Mouse (Mus musculus) T-cell, adult 2 months (primary cell): ENCODE results near the gene Cyp26c1.

Experiments used
- DNase-seq: peaks from one replicate; pipeline ENCODE4 v3.0.0; 2022; ENCODE audit warnings: low spot score

Cyp26c1 gene

GRCm38 (mm10) chr19:37685281-37685680, at the start of gene Cyp26c1:
Gene Cyp26c1, plus strand, starts transcription at chr19:37685581.
- DNase-seq = no peak

DNA sequence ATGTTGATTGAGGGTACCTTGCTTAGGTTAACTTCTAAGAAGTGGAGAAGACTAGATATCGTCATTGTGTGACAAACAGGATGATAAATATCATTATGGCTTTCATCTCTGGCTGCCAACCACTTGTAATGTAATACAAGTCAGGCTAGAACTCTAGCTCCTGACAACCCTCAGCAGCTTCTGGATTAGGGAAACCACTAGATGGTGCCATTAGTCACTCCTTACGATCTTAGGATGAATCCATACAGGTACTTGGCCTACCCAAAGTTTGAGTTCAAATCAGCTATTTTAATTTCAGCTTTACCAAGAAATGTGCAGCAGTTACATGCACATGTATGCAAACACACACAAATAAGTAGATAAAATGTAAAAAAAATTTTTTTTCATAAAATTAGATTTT, 37.4 kb upstream of the Cyp26c1 start:
- no peak for DNase-seq

DNA sequence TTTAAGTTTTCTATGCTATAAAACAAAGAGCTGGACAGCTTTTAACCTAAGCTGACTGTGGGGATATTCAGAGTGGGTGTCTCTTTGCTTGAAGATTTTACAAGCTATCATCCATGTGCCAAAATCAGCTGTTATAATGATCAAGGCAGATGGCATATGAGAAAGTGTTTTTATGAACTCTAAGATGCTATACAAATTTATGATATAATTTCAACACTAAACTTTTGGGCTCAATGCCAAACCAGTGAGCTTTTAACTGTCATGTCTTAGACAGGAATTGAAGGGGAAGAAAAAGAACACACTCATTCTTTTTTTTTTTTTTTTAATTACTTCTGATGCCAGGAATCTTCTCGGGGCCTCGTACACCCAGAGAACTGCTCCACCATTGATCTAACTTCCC, 34.9 kb upstream of the Cyp26c1 start:
- no peak for DNase-seq

GRCm38 (mm10) chr19:37654012-37654411, 31.4 kb upstream of the Cyp26c1 start:
- no peak for DNase-seq

DNA sequence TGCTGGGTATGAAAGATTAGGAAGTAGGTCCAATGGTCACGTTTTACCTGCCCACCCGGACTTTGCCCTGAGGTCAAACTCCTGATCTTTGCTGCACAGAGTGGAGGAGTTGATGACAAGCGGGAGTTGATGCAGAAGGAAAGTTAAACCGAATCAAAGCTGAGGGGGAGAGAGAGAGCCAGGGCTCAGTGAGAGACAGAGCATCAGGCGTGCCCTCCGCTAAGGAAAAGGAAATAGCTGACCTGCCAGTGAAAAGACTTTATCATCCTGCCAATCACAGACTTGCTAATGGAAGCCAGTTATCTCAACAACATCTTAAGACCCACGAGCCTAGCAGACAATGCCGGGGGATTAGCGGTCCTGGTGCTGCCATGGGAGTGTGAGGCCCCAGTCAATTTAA, 28.9 kb upstream of the Cyp26c1 start:
- no peak for DNase-seq

DNA sequence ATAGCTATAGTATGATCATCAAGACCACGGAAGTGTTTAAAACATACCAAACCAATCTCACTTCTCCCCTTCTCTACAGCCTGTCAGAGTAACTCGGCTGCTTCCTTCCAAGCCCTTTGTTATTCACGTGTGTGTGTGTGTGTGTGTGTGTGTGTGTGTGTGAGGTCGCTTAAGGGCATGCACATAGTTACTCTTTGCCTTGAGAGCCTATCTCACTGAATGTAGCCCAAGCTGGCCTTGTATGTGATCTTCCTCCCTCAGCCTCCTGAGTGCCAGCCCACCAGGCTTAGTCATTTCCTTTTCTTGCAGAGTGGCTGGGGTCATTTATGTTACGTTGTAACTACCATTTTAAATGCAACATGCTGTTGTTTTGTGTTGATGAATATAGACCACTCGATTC, 20.1 kb upstream of the Cyp26c1 start:
- no peak for DNase-seq

DNA sequence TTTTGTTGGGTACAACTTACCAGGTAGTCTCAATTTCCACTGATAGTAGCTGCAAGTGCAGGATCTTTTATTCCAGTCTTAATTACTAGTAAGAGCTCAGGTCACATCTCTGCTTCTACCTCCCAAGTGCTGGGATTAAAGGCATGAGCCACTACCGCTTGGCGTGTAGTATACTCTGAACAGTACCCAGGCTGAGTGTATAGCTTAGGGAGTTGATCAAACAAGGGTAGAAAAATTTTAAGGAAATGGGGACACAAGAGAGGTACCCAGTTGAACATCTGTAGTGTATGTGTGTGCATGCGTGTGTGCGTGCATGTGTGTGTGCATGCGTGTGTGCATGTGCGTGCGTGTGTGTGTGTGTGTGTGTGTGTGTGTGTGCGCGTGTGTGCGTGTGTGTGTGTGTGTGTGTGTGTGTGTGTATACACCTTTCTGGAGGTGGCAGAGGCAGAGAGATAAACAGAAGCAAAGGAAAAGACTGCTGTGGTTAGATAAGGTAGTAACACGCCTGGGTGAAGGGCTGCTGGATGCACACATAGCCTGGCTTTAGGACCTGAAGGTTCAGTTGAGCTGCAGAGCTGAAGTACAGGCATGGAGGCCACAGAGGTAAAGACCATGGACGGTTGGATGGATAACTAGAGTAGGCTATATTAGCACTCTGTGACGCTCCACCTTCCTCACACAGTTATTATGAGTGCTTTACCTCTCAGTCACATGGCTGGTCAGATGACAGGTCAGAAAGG, 17.4 kb upstream of the Cyp26c1 start:
- no peak for DNase-seq

GRCm38 (mm10) chr19:37668657-37669056, 16.7 kb upstream of the Cyp26c1 start:
- DNase-seq = no peak

GRCm38 (mm10) chr19:37669486-37669885, 15.9 kb upstream of the Cyp26c1 start:
- DNase-seq = no peak

DNA sequence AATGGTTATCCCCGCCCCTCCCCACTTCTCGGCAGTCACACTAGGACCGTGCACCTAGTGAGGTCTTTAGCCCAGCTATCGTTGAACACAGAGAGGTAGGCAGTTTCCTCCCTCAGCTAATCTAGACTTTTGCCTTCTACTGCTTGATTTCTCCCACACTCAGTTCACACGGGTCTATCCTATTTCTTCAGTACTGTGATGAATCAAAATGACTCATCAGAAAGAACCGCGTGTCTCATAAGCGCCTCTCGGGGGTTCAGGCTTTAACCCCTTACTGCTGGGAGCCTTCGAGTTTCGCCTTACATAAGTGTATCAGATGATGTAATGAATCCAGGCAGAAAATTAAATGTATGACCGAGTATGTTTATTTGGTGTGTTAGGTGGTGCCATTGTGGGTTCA, 12.0 kb upstream of the Cyp26c1 start:
- DNase-seq = no peak

GRCm38 (mm10) chr19:37686347-37686746, 966 bp downstream of the Cyp26c1 start:
- DNase-seq = no peak

GRCm38 (mm10) chr19:37686941-37687850, 1.8 kb downstream of the Cyp26c1 start:
- no peak for DNase-seq

- DNase-seq = no peak
Measured at GRCm38 (mm10) chr19:37689478-37689877, 4.1 kb downstream of the Cyp26c1 start.

GRCm38 (mm10) chr19:37690716-37691115, 5.3 kb downstream of the Cyp26c1 start:
- no peak for DNase-seq

DNA sequence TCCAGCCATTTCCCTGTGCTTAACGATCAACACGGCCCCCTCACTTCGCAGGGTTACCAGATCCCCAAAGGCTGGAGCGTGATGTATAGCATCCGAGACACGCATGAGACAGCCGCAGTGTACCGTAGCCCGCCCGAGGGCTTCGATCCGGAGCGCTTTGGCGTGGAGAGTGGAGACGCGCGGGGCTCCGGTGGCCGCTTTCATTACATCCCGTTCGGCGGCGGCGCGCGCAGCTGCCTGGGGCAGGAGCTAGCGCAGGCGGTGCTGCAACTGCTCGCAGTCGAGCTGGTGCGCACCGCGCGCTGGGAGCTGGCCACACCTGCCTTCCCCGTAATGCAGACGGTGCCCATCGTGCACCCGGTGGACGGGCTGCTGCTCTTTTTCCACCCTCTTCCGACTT, 7.5 kb downstream of the Cyp26c1 start:
- DNase-seq = no peak

- DNase-seq = no peak
Measured at GRCm38 (mm10) chr19:37695146-37695545, 9.8 kb downstream of the Cyp26c1 start.

GRCm38 (mm10) chr19:37695762-37696602, 10.6 kb downstream of the Cyp26c1 start:
- DNase-seq = no peak

DNA sequence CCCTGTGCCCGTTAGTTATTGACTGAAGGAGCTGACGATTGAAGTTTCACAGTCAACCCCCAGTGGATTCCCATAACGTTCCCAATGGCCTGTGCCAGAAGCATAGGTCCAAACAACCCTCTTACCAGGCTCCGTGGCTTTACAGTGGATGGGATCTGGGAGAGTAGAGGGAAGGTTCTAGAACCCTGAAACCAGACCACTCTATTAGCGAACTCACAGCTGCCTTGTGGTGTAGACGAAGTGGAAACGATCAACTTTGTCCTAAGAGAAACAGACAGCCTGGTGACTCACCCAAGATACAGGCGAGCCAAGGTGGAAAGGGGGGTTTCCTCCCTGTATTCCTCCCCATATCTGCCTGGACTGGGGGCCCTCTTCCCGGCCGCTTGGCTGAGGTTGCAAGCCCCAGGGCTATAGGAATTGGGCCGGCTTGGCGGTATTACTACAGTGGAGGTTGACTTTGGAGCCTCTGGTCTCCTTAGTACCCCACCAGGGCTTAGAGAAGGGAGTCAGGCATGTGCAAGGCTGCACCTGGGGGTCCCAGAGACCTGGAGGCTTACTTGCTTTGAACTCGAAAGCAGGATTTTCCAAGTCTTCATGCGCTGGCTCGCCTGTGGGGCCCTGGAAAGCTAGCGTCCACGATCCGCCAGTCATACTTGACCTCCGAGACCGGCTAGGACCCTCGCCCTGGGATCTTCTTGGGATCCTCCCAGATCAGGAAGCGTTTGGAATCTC, 11.4 kb downstream of the Cyp26c1 start:
- DNase-seq = no peak

- no peak for DNase-seq
Measured at GRCm38 (mm10) chr19:37697335-37697636, 11.9 kb downstream of the Cyp26c1 start.

DNA sequence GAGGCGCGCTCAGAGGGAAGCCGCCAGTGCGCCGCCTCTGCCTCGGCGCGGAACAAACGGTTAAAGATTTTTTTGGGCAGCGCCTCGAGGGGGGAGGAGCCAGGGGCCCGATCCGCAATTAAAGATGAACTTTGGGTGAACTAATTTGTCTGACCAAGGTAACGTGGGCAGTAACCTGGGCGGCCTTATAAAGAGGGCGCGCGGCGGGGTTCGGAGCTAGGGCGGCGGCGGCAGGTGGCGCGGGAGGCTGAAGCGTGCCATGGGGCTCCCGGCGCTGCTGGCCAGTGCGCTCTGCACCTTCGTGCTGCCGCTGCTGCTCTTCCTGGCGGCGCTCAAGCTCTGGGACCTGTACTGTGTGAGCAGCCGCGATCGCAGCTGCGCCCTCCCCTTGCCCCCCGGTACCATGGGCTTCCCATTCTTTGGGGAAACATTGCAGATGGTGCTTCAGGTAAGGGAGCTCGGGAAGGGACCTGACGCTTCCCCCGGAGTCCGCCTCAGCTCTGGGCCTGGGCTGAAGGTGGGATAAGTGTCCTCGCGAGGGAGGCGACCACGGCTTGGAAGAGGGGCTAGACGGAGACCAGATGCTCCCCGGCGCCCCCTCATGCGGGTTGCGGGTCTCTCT, 12.4 kb downstream of the Cyp26c1 start, which contains the start of gene Cyp26a1:
Gene Cyp26a1 (plus strand): TSS at position 148 of the 622 bp plus-strand sequence.
- no peak for DNase-seq
